Mouse (Mus musculus) embryonic facial prominence, embryonic 14.5 days (tissue): ENCODE measurements around the gene Gfpt1. TPM values are rescaled to one million over a fixed set of nuclear protein-coding genes. Genes with fewer than 3 reads are reported as not detected.

Experiments
- ATAC-seq: fragments of 200-750 bp; cut with Nextera tagmentation; 2 replicates; pipeline ENCODE4 v1.8.0; 2017; ENCODE audit warnings: low read depth, moderate number of reproducible peaks, moderate TSS enrichment
- DNase-seq: peaks from one replicate; pipeline ENCODE4 v3.0.0-alpha.2; 2015; ENCODE audit warnings: low spot score
- H3K27ac ChIP-seq: fragments of 300-500 bp; sonication (generic); replicated peaks from 2 replicates; pipeline ENCODE4 v1.5.1; 2014; ENCODE audit warnings: low read depth, mild to moderate bottlenecking, low read length, moderate library complexity
- H3K27me3 ChIP-seq: fragments of 300-500 bp; sonication (generic); replicated peaks from 2 replicates; pipeline ENCODE4 v1.6.1; 2014; ENCODE audit warnings: low read length; ENCODE audit not compliant: control insufficient read depth, insufficient read depth
- H3K36me3 ChIP-seq: fragments of 300-500 bp; sonication (generic); 2 replicates; pipeline ENCODE4 v1.6.1; 2014; ENCODE audit warnings: low read length, mixed read lengths; ENCODE audit not compliant: control insufficient read depth, insufficient read depth
- H3K4me1 ChIP-seq: fragments of 300-500 bp; sonication (generic); 2 replicates; pipeline ENCODE4 v1.6.1; 2014; ENCODE audit warnings: antibody characterized with exemption, low read length; ENCODE audit not compliant: control insufficient read depth, insufficient read depth
- H3K4me2 ChIP-seq: fragments of 300-500 bp; sonication (generic); 2 replicates; pipeline ENCODE4 v1.6.1; 2014; ENCODE audit warnings: low read depth, mild to moderate bottlenecking, low read length, moderate library complexity, mixed read lengths
- H3K4me3 ChIP-seq: fragments of 300-500 bp; sonication (generic); 2 replicates; pipeline ENCODE4 v1.5.1; 2014; ENCODE audit warnings: low read depth, mild to moderate bottlenecking, low read length
- H3K9ac ChIP-seq: fragments of 300-500 bp; sonication (generic); 2 replicates; pipeline ENCODE4 v1.6.1; 2014; ENCODE audit warnings: low read depth, mild to moderate bottlenecking, low read length, moderate library complexity, mixed read lengths
- H3K9me3 ChIP-seq: fragments of 300-500 bp; sonication (generic); 2 replicates; pipeline ENCODE4 v1.6.1; 2016; ENCODE audit warnings: low read length; ENCODE audit not compliant: control insufficient read depth
- WGBS: fragments of 180-500 bp; shearing (Covaris S2); extraction: QIAGEN DNeasy Blood & Tissue Kit; methylation state at CpG from one replicate; pipeline ENCODE4 v1.1.7; 2014; 5-methylcytosine and 5-hydroxymethylcytosine counted together
- polyA plus RNA-seq: library from polyadenylated mRNA; unstranded; fragments of >200 nt; fragmentation: Nextera tagmentation; extraction: Ambion mirVana; gene quantifications from 2 replicates; pipeline ENCODE4 v1.2.1, GENCODE M21; 2014

Gene Gfpt1
- polyA plus RNA-seq, 1 experiment from 2014 or later, result 22.7 TPM

DNA sequence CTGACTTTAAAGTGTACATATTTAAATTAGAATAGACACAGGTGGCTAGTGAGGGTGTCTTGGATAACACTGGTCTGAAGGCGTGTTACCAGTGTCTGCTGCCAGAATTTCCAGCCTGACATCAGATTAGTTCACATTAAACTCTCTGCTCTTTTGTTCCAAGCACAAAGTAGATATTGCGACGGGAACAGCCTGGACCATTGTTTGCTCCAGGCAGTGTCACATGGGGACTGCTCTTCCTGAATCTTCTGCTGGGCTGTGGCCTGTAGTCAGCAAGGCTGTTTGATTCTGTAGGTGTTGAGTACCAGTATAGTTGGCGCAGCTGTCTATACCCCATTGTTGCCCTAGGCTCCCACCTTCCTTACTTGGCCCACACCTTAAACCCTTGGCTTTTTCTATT, 81.3 kb downstream of the Gfpt1 start:
- no peak overlapping the region for H3K4me3 ChIP-seq
- DNase-seq (no peak), ATAC-seq (no peak)
- H3K9ac ChIP-seq, result no peak overlapping the region
- WGBS, result 86% methylated on average over 4 of the region's 4 CpGs
- no peaks in the 10 kb centered on the region for H3K27me3 ChIP-seq
- no peak overlapping the region for H3K27ac ChIP-seq
- no peaks in the 10 kb centered on the region for H3K36me3 ChIP-seq
- H3K4me1 ChIP-seq, result peaks cover 8% of the 10 kb centered on the region
- 0 out of 2 replicates have a peak, but pooled peaks cover 4% of the 10 kb centered on the region for H3K9me3 ChIP-seq
- H3K4me2 ChIP-seq, result no peak overlapping the region

DNA sequence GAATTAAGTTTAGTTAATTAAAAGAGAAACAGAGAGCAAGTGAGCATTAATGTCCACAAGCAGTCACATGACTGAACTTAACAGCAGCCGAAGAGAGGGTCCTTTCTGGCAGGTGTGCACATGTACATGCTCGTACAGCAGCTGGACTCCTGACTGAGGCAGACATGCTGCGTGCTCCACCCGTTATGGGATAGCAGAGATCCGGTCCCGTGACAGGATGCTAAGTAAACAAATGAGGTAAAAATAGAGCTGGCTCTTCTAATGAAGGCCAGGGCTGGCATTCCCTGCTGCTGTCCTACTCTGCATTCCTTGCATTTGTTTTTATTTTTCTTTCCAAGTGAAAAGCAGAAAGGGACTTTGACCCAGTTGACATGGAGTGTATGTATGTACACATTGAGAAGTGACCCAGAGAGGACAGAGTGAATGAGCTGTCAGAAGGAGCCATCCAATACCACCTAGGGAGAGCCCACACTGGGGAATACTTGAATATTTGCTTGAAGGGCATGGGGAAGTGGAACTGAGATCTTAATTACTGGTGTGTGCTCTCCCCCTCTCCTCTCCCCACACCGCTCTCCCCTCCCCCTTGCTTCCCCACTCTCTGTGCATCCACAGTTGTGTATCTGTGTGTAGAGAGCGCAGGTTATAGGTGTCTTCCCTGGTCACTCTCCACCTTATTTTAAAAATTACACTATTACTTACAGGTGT, 84.6 kb downstream of the Gfpt1 start:
- ATAC-seq (peak; percentile 60; the same call in 1 of the 2 replicates), DNase-seq (peak; percentile 71)
- WGBS, result 39% methylated on average over 8 of the region's 8 CpGs
- Histone ChIP-seq H3K4me2 (no peak overlapping the region), H3K36me3 (0 out of 2 replicates have a peak, but pooled peaks cover 3% of the 10 kb centered on the region), H3K27me3 (no peaks in the 10 kb centered on the region), H3K9ac (no peak overlapping the region), H3K27ac (0 out of 2 replicates have a peak overlapping the region, but pooled peaks have one; percentile 25), H3K4me1 (peaks cover 8% of the 10 kb centered on the region), H3K9me3 (no peaks in the 10 kb centered on the region), H3K4me3 (no peak overlapping the region)

DNA sequence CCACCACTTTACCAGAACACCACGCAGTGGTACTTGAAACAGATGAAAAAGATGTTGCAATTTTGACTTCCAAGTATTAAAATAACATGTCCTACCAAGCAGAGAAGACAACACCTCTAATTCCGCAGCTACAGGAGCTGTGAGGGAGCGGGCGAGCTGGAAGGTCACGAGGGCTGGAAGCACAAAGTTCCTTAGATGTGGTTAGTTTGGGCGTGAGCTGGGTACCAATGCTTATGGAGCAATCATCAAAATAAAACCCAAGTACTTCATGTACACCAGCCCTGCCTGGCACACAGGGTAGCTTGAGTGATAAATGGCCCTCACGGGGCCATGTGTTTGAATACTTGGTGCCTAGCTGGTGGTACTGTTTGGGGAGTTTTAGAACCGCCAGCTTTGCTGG, 87.2 kb downstream of the Gfpt1 start:
- WGBS, result 89% methylated on average over 7 of the region's 8 CpGs
- Histone ChIP-seq H3K4me2 (no peak overlapping the region), H3K4me1 (peaks cover 8% of the 10 kb centered on the region)

DNA sequence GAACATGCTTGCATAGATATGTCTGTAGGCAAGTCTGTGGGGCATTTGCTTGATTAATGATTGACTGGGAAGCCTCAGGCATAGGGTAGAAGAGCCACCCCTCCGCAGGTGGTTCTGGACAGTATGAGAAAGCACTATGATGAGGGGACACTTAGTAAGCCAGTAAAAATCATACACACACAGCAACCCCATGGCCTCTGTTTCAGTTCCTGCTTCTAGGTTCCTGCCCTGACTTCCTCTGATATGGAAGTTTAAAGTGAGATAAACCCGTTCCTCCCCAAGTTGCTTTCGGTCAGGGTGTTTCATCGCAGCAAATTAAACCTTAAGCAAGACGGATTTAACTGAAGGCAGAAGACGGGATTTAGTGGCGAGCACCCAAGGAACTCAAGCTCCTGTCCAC, 88.0 kb downstream of the Gfpt1 start:
- 94% methylated on average over 7 of the region's 7 CpGs for WGBS

More for the DNA sequence above, 87.2 kb downstream of the Gfpt1 start:
- H3K27ac ChIP-seq, result no peak overlapping the region
- no peaks in the 10 kb centered on the region for H3K27me3 ChIP-seq
- ATAC-seq, result no peak
- H3K36me3 ChIP-seq, result peaks cover 13% of the 10 kb centered on the region
- no peaks in the 10 kb centered on the region for H3K9me3 ChIP-seq
- no peak overlapping the region for H3K9ac ChIP-seq
- no peak for DNase-seq
- H3K4me3 ChIP-seq, result no peak overlapping the region

DNA sequence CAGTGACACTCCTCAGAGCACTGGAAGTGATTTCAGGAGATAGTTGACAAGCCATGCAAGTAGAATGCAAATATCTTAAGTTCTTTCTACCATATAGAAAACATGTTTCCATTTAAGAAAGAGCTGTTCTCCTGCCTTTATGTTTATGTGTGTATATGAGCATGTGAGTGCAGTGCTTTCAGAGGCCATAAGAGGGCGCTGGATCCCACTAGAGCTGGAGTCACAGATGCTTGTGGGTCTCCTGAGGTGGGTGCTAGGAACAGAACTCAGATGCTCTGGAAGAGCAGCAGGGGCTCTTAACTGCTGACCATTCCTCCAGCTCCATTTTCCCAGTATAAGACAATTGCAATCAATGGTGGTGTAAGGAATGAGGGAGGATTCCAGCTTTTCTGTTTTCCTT, 88.4 kb downstream of the Gfpt1 start:
- H3K36me3 ChIP-seq, result peaks cover 25% of the 10 kb centered on the region
- H3K4me1 ChIP-seq, result peaks cover 8% of the 10 kb centered on the region
- no peaks in the 10 kb centered on the region for H3K9me3 ChIP-seq
- no peak overlapping the region for H3K4me2 ChIP-seq
- no peak overlapping the region for H3K4me3 ChIP-seq
- H3K9ac ChIP-seq, result no peak overlapping the region
- H3K27me3 ChIP-seq, result no peaks in the 10 kb centered on the region
- DNase-seq (no peak), ATAC-seq (no peak)
- 59% methylated on average over 1 of the region's 1 CpGs for WGBS
- H3K27ac ChIP-seq, result no peak overlapping the region

More for the DNA sequence above, 88.0 kb downstream of the Gfpt1 start:
- Histone ChIP-seq H3K27me3 (no peaks in the 10 kb centered on the region), H3K9ac (no peak overlapping the region), H3K27ac (no peak overlapping the region), H3K9me3 (no peaks in the 10 kb centered on the region), H3K4me1 (peaks cover 8% of the 10 kb centered on the region), H3K4me3 (no peak overlapping the region), H3K4me2 (no peak overlapping the region), H3K36me3 (peaks cover 21% of the 10 kb centered on the region)
- no peak for DNase-seq
- ATAC-seq, result no peak

DNA sequence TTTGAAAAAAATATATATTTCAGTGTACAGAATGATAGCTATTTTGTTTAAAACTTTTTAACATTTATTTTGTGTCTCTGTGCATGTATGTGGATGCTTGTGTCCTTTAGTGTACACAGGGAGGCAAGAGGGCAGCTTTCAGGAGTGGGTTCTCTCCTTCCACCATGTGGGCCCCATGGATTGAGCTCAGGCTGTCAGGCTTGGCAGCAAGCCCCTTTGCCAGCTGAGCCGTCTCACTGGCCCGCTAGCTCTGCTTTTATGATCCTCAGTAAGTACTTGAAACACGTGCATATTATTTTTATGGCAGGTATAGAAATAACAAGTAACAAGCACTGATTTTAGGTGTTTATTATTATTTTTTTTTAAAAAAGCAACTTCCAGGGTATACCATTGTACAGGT, 90.9 kb downstream of the Gfpt1 start:
- H3K27ac ChIP-seq, result no peak overlapping the region
- WGBS, result 85% methylated on average over 3 of the region's 3 CpGs
- H3K27me3 ChIP-seq, result no peaks in the 10 kb centered on the region
- no peaks in the 10 kb centered on the region for H3K4me1 ChIP-seq
- H3K9ac ChIP-seq, result no peak overlapping the region
- H3K36me3 ChIP-seq, result peaks cover 40% of the 10 kb centered on the region
- no peak overlapping the region for H3K4me3 ChIP-seq
- ATAC-seq (no peak), DNase-seq (no peak)
- H3K4me2 ChIP-seq, result no peak overlapping the region
- H3K9me3 ChIP-seq, result no peaks in the 10 kb centered on the region

DNA sequence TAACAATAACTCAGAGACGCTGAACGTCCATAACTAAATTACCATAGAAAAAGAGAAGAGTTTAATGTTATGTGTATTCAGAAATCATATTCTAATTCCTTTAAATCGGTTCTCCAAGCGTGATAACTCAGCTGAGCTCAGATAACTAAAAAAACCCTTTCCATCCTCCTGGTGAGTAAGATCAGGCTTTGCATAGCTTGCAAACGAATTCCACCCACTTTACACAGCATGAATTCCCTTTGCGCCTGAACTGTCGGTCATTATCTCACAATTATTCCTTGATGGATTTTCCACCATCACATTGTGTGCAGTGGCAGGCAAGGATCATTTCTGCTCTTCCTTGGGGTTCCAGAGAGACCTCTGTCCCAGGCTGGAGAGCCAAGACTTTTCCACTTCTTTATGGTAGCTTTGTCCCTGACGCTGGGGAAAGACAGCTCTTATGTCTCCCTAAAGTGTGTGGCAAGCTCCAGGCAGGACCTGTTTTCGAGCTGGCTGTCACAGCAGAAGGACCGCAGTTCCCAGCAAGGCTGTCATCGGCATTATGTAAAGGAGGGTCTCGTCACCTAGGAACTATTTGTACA, 91.4 kb downstream of the Gfpt1 start:
- DNase-seq, result no peak
- WGBS, result 79% methylated on average over 12 of the region's 12 CpGs

DNA sequence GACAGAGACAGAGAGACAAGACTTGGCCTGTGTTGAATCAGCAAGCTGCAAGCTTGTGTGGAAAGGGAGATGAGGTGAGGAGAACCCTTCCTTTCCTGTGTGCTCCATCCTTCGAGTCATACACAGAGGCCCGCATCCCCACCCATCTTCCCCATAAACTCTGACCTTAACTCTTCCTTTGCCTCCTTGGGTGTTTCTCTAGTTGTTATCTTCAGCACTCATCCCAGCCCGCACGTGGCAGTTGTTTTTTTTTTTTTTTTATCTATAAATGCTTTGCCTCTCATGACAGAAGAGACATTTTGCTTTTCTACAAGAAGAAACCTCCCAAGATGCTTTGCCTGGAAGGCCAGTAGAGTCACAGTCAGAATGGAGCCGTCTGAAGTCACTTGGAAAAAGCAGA, 95.8 kb downstream of the Gfpt1 start:
- WGBS, result 89% methylated on average over 3 of the region's 5 CpGs
- DNase-seq (no peak), ATAC-seq (no peak)
- no peak overlapping the region for H3K4me2 ChIP-seq
- no peaks in the 10 kb centered on the region for H3K27me3 ChIP-seq
- H3K9me3 ChIP-seq, result no peaks in the 10 kb centered on the region
- H3K4me1 ChIP-seq, result peaks cover 14% of the 10 kb centered on the region
- H3K36me3 ChIP-seq, result peaks cover 37% of the 10 kb centered on the region
- H3K27ac ChIP-seq, result no peak overlapping the region
- no peak overlapping the region for H3K9ac ChIP-seq
- no peak overlapping the region for H3K4me3 ChIP-seq

More for the DNA sequence above, 91.4 kb downstream of the Gfpt1 start:
- H3K4me2 ChIP-seq, result no peak overlapping the region
- no peak overlapping the region for H3K27ac ChIP-seq
- no peak overlapping the region for H3K9ac ChIP-seq
- H3K27me3 ChIP-seq, result no peaks in the 10 kb centered on the region
- no peak overlapping the region for H3K4me3 ChIP-seq
- peaks cover 40% of the 10 kb centered on the region for H3K36me3 ChIP-seq
- no peak for ATAC-seq
- H3K4me1 ChIP-seq, result no peaks in the 10 kb centered on the region
- no peaks in the 10 kb centered on the region for H3K9me3 ChIP-seq
